Mouse (Mus musculus): ENCODE data around the gene Klhdc8a. TPM values are rescaled to one million over a fixed set of nuclear protein-coding genes. Genes with fewer than 3 reads are reported as not detected.
"Not testable (repeated sequence)": the region's sequence is repeated elsewhere in the genome, so short reads cannot be mapped to it uniquely, and the experiment has no call there.

Klhdc8a gene
- polyA plus RNA-seq, 1 experiment from 2014 or later = 0.33 TPM

GRCm38 (mm10) chr1:132271237-132271636 lies 27.2 kb upstream of the Klhdc8a start:
- Histone ChIP-seq H3K9ac (no peak overlapping the region), H3K4me2 (no peak overlapping the region), H3K36me3 (no peaks in the 10 kb centered on the region), H3K27me3 (no peaks in the 10 kb centered on the region), H3K4me3 (no peak overlapping the region), H3K4me1 (replicated peaks) (peaks cover 13% of the 10 kb centered on the region; the same call in 1 of the 2 replicates), H3K9me3 (replicated peaks) (no peaks in the 10 kb centered on the region), H3K27ac (no peak overlapping the region)
- ATAC-seq (replicated peaks; ENCODE audit: insufficient number of reproducible peaks, insufficient read depth, low FRiP score, low read depth) = no peak
- WGBS = 76% methylated on average over 3 of the region's 3 CpGs

- Histone ChIP-seq H3K9ac (no peak overlapping the region), H3K9me3 (replicated peaks) (no peaks in the 10 kb centered on the region), H3K27me3 (no peaks in the 10 kb centered on the region), H3K4me2 (no peak overlapping the region), H3K4me3 (no peak overlapping the region), H3K27ac (no peak overlapping the region), H3K36me3 (no peaks in the 10 kb centered on the region), H3K4me1 (replicated peaks) (no peaks in the 10 kb centered on the region)
- 69% methylated on average over 3 of the region's 3 CpGs for WGBS
- no peak for ATAC-seq (replicated peaks; ENCODE audit: insufficient number of reproducible peaks, insufficient read depth, low FRiP score, low read depth)
Observed at GRCm38 (mm10) chr1:132276694-132277093, 21.7 kb upstream of the Klhdc8a start.

DNA sequence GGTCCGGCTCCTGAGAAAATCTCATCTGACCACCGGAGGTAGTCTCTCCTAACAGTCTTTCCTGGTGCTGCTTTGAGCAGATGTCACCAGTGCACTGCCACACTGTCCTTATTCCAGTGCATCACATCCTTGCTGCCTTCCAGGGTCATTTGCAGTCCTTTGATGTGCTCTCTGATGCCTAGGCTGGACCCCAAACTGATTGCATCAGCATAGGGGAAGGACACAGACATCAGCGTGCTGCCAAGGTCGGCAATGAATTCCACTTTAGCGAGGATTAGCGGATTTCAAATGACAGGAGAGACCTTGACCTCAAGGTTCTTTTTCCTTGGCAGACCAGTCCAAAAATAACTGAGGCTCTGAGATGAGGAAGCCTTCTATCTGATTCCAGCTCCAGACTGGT lies 21.3 kb upstream of the Klhdc8a start:
- H3K36me3 ChIP-seq = no peaks in the 10 kb centered on the region
- no peak overlapping the region for H3K9ac ChIP-seq
- 49% methylated on average over 6 of the region's 6 CpGs for WGBS
- H3K4me2 ChIP-seq = no peak overlapping the region
- no peaks in the 10 kb centered on the region for H3K9me3 ChIP-seq (replicated peaks)
- H3K4me3 ChIP-seq = no peak overlapping the region
- H3K4me1 ChIP-seq (replicated peaks) = no peaks in the 10 kb centered on the region
- no peak overlapping the region for H3K27ac ChIP-seq
- no peak for ATAC-seq (replicated peaks; ENCODE audit: insufficient number of reproducible peaks, insufficient read depth, low FRiP score, low read depth)
- H3K27me3 ChIP-seq = no peaks in the 10 kb centered on the region

DNA sequence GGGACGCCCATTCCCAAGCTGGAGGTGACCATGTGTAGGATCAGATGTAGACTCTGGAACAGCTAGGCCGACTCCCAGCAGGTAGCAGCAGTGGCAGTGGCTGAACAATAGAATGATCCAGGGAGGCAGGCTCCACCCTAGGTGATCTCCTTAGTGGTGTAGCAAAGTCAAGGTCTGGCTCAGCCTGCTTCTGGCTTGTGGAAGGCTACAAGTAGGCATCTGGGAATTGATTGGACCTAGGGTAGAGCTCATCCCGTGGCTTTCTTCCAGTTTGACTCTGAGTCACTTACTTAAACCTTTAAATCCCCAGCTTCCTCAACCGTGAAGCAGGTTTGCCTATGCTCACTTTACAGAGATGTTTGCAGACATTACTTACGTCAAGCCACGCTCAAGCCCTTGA lies 17.8 kb upstream of the Klhdc8a start:
- WGBS = 73% methylated on average over 6 of the region's 6 CpGs
- H3K27ac ChIP-seq; H3K36me3 ChIP-seq; H3K4me2 ChIP-seq; H3K9me3 ChIP-seq (replicated peaks); ATAC-seq (replicated peaks; ENCODE audit: insufficient number of reproducible peaks, insufficient read depth, low FRiP score, low read depth); H3K9ac ChIP-seq; H3K27me3 ChIP-seq; H3K4me1 ChIP-seq (replicated peaks); H3K4me3 ChIP-seq: not testable (repeated sequence)

DNA sequence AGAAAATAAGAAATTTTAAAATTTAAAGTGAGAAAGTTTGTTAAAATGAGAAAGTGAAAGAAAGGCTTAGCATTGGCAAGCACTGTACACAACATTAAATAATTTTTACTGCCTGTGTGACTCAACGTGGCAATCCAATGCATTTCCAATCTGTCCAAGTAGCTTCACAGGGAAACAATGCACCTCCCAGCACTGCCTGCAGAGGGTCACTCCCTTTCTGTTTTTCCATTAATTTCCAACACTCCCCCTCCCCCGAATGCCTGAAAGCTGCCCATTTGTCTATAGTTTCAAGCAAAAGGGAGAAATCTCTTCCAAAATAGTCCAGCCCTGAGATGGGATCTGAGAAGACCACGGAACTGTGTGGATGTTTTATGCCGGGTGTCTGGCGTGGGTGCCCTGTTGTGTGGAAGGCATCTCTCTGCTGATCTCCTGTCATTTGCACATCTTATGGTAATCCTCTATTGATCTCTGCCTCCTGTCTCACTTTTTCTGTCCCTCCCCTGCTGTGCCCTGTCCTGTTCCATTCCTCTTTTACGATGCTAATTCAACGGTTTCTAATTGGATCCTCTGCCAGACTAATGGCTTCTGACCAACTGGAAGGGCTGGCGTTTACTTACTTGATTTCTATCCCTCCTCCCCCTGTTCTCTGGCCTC lies 16.8 kb upstream of the Klhdc8a start:
- H3K27ac ChIP-seq = no peak overlapping the region
- H3K9ac ChIP-seq = no peak overlapping the region
- 38% methylated on average over 8 of the region's 8 CpGs for WGBS
- no peak overlapping the region for H3K4me3 ChIP-seq
- no peaks in the 10 kb centered on the region for H3K36me3 ChIP-seq
- H3K4me1 ChIP-seq (replicated peaks) = no peaks in the 10 kb centered on the region
- ATAC-seq (replicated peaks; ENCODE audit: insufficient number of reproducible peaks, insufficient read depth, low FRiP score, low read depth) = no peak
- 0 out of 2 replicates have a peak, but pooled peaks cover 4% of the 10 kb centered on the region for H3K27me3 ChIP-seq
- H3K4me2 ChIP-seq = no peak overlapping the region
- H3K9me3 ChIP-seq (replicated peaks) = no peaks in the 10 kb centered on the region

- H3K36me3 ChIP-seq = no peaks in the 10 kb centered on the region
- H3K4me1 ChIP-seq (replicated peaks) = no peaks in the 10 kb centered on the region; the same call in 1 of the 2 replicates
- WGBS = 88% methylated on average over 2 of the region's 2 CpGs
- no peaks in the 10 kb centered on the region for H3K9me3 ChIP-seq (replicated peaks)
- H3K27ac ChIP-seq = no peak overlapping the region
- no peak overlapping the region for H3K9ac ChIP-seq
- H3K4me2 ChIP-seq = no peak overlapping the region
- H3K27me3 ChIP-seq = 0 out of 2 replicates have a peak, but pooled peaks cover 4% of the 10 kb centered on the region
- no peak overlapping the region for H3K4me3 ChIP-seq
- no peak for ATAC-seq (replicated peaks; ENCODE audit: insufficient number of reproducible peaks, insufficient read depth, low FRiP score, low read depth)
Observed at GRCm38 (mm10) chr1:132282177-132282536, 16.3 kb upstream of the Klhdc8a start.

DNA sequence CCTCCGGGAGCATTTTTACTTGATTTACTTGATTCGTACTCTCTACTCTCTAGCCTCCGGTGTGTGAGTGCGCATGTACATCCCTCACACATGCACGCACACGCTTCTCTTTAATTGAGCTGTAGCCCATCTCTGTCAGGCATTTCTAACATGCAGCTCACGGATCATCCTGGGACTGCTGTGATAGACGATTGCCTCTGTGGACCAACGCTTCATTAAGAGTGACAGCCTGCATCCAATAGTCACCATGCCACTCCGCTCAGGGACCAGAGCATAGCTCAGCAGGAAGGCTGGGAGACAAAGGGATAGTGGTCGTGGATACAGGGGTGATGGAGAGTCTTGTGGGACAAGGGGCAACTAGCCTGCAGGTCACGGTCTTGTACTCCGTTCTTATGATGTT lies 15.4 kb upstream of the Klhdc8a start:
- 81% methylated on average over 13 of the region's 13 CpGs for WGBS
- no peak overlapping the region for H3K4me3 ChIP-seq
- no peak overlapping the region for H3K4me2 ChIP-seq
- peaks cover 8% of the 10 kb centered on the region for H3K4me1 ChIP-seq (replicated peaks)
- no peak for ATAC-seq (replicated peaks; ENCODE audit: insufficient number of reproducible peaks, insufficient read depth, low FRiP score, low read depth)
- H3K36me3 ChIP-seq = no peaks in the 10 kb centered on the region
- no peaks in the 10 kb centered on the region for H3K9me3 ChIP-seq (replicated peaks)
- H3K27ac ChIP-seq = no peak overlapping the region
- H3K27me3 ChIP-seq = 0 out of 2 replicates have a peak, but pooled peaks cover 4% of the 10 kb centered on the region
- H3K9ac ChIP-seq = no peak overlapping the region

- 74% methylated on average over 1 of the region's 1 CpGs for WGBS
- H3K4me2 ChIP-seq = no peak overlapping the region
- H3K9ac ChIP-seq = no peak overlapping the region
- H3K27me3 ChIP-seq = 0 out of 2 replicates have a peak, but pooled peaks cover 4% of the 10 kb centered on the region
- no peak overlapping the region for H3K27ac ChIP-seq
- no peak overlapping the region for H3K4me3 ChIP-seq
- ATAC-seq (replicated peaks; ENCODE audit: insufficient number of reproducible peaks, insufficient read depth, low FRiP score, low read depth) = no peak
- peaks cover 19% of the 10 kb centered on the region for H3K4me1 ChIP-seq (replicated peaks)
- H3K36me3 ChIP-seq = no peaks in the 10 kb centered on the region
- no peaks in the 10 kb centered on the region for H3K9me3 ChIP-seq (replicated peaks)
Observed at GRCm38 (mm10) chr1:132286735-132287134, 11.7 kb upstream of the Klhdc8a start.

- Histone ChIP-seq H3K9ac (no peak overlapping the region), H3K4me2 (no peak overlapping the region), H3K4me1 (replicated peaks) (peaks cover 26% of the 10 kb centered on the region), H3K36me3 (no peaks in the 10 kb centered on the region), H3K4me3 (no peak overlapping the region), H3K27ac (peak overlapping the region; percentile 32; the same call in 1 of the 2 replicates), H3K27me3 (0 out of 2 replicates have a peak, but pooled peaks cover 4% of the 10 kb centered on the region), H3K9me3 (replicated peaks) (no peaks in the 10 kb centered on the region)
- no peak for ATAC-seq (replicated peaks; ENCODE audit: insufficient number of reproducible peaks, insufficient read depth, low FRiP score, low read depth)
- WGBS = 37% methylated on average over 2 of the region's 2 CpGs
Observed at GRCm38 (mm10) chr1:132287445-132287844, 11.0 kb upstream of the Klhdc8a start.

- no peak overlapping the region for H3K9ac ChIP-seq
- ATAC-seq (replicated peaks; ENCODE audit: insufficient number of reproducible peaks, insufficient read depth, low FRiP score, low read depth) = no peak
- H3K27me3 ChIP-seq = 0 out of 2 replicates have a peak, but pooled peaks cover 4% of the 10 kb centered on the region
- H3K4me2 ChIP-seq = no peak overlapping the region
- peaks cover 31% of the 10 kb centered on the region for H3K4me1 ChIP-seq (replicated peaks)
- WGBS = 32% methylated on average over 11 of the region's 11 CpGs
- no peaks in the 10 kb centered on the region for H3K9me3 ChIP-seq (replicated peaks)
- no peak overlapping the region for H3K4me3 ChIP-seq
- H3K27ac ChIP-seq = 0 out of 2 replicates have a peak overlapping the region, but pooled peaks have one; percentile 32
- no peaks in the 10 kb centered on the region for H3K36me3 ChIP-seq
Observed at GRCm38 (mm10) chr1:132287991-132288451, 10.4 kb upstream of the Klhdc8a start.

- no peak overlapping the region for H3K27ac ChIP-seq
- H3K4me3 ChIP-seq = no peak overlapping the region
- peaks cover 31% of the 10 kb centered on the region for H3K4me1 ChIP-seq (replicated peaks)
- no peak overlapping the region for H3K9ac ChIP-seq
- peaks cover 6% of the 10 kb centered on the region; the same call in 1 of the 2 replicates for H3K27me3 ChIP-seq
- H3K36me3 ChIP-seq = no peaks in the 10 kb centered on the region
- WGBS = 62% methylated on average over 6 of the region's 6 CpGs
- no peaks in the 10 kb centered on the region for H3K9me3 ChIP-seq (replicated peaks)
- no peak overlapping the region for H3K4me2 ChIP-seq
- ATAC-seq (replicated peaks; ENCODE audit: insufficient number of reproducible peaks, insufficient read depth, low FRiP score, low read depth) = no peak
Observed at GRCm38 (mm10) chr1:132289965-132290364, 8.5 kb upstream of the Klhdc8a start.

Measured in heart, embryonic 15.5 days (tissue).